Mouse (Mus musculus): ENCODE measurements around the gene Acot8.

The Acot8 gene

DNA sequence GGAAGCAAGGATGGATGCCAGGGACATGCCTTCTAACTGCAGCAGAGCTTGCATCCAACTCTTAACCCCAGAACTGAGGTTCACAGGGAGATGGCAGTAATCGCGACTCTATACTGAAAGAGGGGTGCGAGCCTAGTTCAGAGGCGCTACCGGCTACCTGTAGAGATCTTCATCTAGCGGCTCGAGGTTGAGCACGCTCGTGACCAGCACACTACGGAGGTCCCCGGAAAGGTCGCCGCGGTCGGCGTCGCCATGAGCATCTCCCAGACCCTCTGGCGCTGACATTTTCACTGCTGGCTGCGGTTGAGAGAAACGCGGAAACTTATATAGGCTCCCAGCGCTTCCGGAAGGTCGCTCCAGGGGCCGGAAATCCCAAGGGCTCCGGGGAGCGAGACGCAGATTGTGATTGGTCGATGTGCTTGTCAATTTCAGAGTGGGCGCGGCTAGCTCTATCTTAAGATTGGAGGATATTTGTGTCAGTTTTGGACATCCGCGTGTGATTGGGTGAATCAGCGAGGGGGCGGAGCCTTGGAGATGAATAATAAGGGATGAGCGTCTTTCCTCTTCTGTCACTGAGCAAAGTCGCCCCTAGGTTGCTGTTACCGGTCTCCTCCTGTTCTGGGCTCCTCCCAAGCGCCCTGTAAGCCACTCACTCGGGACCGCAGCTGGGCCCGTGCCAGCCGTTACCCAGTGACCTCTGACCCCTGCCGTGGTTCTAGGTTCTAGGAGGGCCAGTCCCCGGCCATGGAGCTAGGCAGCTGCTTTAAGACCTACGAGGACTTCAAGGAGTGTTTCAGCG, at the start of gene Acot8, which contains the start of gene Zswim3:
TSS of gene Acot8 (minus strand) at position 350 of the 799 bp plus-strand sequence.
TSS of gene Zswim3 (plus strand) at position 566 of the 799 bp plus-strand sequence.
- peak; percentile 99 for DNase-seq (ENCODE audit: low spot score)

GRCm38 (mm10) chr2:164850061-164850460, 45.4 kb upstream of the Acot8 start:
- DNase-seq (ENCODE audit: low spot score) = no peak

GRCm38 (mm10) chr2:164845782-164846181, 41.1 kb upstream of the Acot8 start:
- no peak for DNase-seq (ENCODE audit: low spot score)

DNA sequence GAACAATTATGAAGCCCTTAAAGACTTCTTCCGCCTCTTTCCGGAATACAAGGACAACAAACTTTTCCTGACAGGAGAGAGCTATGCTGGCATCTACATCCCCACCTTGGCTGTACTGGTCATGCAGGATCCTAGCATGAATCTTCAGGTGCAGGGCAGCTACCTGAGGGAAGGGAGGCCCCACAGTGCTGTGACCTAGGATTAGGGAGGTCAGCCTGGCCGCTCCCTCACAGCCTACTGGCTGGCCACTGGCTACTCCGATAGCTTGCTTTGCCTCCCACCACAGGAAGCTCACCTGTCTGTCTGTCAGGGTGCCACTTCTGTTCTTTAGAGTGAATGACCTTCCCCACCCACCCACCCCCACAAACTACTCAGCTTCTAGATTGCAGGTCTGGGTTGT, 30.5 kb upstream of the Acot8 start:
- DNase-seq (ENCODE audit: low spot score) = no peak

- DNase-seq (ENCODE audit: low spot score) = no peak
Measured at GRCm38 (mm10) chr2:164834531-164834930, 29.8 kb upstream of the Acot8 start.

DNA sequence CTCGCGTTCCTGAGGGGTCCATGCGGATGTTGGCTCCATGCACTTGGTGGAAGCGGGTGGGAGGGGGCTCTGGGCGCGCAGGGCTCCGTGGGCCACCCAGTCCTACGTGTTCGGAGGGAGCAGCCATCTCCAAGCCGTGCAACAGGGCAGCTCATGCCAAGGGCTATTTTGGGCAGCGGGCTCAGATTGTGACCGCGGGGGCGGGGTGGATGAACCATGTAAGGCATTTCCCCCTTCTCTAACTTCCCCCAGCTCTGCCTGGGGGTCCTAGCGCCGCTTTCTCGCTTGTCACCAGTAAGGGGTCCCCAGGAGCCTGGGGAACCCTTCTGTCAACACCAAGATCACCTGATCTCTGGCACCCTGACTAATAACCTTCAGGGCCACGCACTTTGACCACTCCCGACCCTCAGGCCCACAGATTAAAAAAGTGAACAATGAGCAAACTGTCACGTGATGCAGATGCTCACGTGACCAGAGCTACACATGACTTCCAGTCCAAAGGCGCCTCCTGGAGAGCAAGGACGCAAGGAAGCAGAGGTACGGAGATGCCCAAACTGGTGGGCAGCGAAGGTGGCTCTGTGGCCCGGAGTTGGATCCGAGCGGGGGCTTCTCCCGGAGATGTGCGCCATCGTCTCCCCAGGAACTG, 28.8 kb upstream of the Acot8 start, which contains the start of gene Neurl2:
TSS of gene Neurl2 (minus strand) at position 143 of the 646 bp plus-strand sequence.
- peak; percentile 93 for DNase-seq (ENCODE audit: low spot score)

- DNase-seq (ENCODE audit: low spot score) = peak; percentile 85
Measured at GRCm38 (mm10) chr2:164832748-164833301, 28.1 kb upstream of the Acot8 start, which contains the start of gene Ctsa. Gene Ctsa, plus strand, starts transcription at chr2:164832873.

DNA sequence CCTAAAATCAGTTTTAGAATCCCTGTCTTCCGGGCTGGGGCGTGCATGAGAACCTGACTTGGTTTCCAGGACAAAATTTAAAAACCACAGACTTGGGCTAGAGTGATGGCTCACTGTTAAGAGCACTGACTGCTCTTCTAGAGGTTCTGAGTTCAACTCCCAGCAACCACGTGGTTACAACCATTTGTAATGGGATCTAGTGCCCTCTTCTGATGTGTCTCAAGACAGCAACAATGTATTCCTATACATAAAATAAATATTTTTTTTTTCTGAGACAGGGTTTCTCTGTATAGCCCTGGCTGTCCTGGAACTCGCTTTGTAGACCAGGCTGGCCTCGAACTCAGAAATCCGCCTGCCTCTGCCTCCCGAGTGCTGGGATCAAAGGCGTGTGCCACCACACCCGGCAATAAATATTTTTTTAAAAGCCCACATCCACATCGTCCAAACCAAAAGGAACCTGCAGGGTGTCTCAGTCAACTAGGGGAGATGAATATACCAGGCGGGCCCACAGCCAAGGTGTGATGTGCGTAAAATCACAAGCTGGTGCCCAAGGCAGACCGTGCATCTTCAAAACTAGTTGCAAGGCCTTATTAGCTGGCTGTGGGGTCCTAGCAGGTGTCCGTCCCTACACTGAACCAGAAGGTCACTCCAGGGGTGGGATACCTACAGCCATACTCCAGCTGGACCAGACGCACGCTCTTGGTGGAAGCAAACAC, 27.5 kb upstream of the Acot8 start:
- DNase-seq (ENCODE audit: low spot score) = no peak

DNA sequence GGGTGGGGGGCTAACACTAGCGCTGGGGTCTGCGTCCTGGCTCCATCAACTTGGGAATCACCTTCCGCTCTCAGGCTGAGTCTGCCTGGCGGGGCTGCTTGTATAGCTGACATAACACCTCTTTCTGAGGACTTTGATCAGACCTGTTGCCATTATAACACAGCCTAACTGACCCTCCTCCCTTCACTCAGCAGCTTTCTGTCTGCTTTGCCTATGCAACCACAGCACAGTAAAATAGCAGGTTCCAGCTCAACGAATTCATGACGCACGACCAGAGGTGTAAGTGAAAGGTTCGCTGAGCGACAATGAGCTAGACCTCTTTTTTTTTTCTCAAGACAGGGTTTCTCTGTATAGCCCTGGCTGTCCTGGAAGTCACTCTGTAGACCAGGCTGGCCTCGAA, 26.3 kb upstream of the Acot8 start:
- DNase-seq (ENCODE audit: low spot score) = no peak

GRCm38 (mm10) chr2:164829090-164829489, 24.4 kb upstream of the Acot8 start:
- DNase-seq (ENCODE audit: low spot score) = no peak

DNA sequence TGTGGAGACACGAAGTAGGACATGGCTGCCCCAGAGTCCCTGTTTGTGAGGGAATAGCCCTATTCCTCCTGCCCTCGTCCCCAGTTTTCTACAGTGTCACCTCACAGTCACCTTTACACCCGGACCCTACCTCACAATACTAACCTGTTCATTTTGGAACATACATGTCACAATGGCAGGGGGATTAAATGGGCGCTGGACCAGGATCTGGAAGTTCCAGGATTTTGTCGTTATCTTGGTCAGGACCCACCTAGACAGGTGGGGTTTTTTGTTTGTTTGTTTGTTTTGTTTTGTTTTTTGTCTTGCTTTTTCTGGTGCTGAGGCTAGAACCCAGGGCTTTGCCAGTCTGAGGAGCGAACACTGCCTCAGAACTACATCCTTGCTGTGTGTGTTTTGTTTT, 23.8 kb upstream of the Acot8 start, which contains the start of gene Spata25:
TSS of gene Spata25 (minus strand) at position 101 of the 400 bp plus-strand sequence.
- DNase-seq (ENCODE audit: low spot score) = no peak

DNA sequence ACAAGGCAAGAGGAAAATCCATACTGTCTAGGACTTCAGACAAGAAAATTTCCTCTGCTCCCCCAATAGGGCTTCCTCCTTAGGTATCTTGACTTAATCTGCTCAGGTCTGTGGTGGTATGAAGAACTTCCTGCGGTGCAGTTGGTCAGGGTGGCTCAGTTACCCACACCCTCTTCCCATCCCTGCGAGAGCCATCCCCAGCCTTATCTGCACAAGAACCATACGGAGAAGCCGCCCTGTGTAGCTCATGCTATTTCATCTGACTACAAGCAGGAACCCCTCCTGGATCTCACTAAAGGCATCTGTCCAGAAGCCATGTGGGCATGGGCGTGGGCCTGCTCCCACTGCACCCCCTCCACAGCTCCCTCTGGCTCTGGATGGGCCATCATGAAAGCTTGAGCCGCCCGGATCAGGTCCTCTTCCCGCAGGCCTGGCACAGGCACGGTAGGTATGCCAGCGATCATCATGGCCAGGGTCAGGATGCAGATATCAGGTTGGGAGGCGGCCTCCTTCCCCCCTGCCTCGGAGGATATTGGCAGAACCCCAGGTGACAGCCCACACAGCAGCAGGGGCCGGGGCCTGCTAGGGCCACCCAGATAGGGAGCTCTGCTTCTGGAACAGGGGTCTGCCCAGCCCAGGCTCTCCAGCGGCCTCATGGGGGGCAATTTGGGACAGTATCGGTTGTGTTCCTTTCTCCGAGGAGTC, 22.6 kb upstream of the Acot8 start:
- DNase-seq (ENCODE audit: low spot score) = no peak

GRCm38 (mm10) chr2:164825521-164825920, 20.8 kb upstream of the Acot8 start:
- no peak for DNase-seq (ENCODE audit: low spot score)

DNA sequence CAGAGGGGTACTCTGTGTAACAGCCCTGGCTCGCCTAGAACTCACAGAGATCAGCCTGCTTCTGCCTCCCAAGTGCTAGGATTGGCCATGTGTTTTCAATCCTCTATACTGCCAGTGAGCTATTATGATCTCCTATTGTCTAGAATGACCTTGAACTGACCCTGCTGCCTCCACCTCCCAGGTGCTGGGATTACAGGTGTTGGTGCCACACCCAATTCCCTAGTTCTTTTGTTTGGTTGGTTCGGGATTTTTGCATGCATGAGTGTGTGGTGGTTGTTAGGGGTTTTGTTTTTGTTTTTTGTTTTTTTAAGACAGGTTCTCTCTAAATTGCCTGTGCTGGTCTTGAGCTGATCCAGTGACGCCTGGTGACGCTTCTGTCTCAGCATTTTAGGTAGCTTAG, 19.3 kb upstream of the Acot8 start:
- no peak for DNase-seq (ENCODE audit: low spot score)

GRCm38 (mm10) chr2:164823181-164823585, 18.5 kb upstream of the Acot8 start:
- DNase-seq (ENCODE audit: low spot score) = peak; percentile 18

DNA sequence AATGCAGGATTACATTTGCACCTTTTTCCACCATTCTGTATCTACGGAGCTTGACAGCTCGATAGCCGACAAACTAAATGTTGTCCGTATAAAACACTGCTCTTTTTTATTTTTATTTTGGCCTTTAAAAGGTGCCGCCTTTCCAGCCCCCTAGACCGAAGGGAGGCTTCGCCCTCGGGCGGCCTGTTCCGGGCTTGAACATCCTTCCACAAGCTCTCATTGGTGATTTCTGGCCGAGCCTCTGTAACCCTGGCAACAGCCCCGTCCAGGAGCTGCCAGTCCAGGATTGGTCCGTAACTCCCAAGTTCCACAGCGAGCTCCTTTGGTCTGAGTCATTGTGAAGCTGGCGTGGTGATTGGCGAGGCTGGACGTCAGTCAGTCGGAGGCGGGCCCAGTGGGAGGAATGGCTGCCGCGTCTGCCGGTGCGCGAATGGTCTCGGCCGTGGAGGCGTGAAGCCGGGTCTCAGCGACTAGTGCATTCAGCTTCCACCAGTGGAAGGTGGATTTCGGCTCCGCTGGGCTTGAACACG, 18.0 kb upstream of the Acot8 start, which contains the start of gene Zswim1:
TSS of gene Zswim1 (plus strand) at position 51 of the 530 bp plus-strand sequence.
- DNase-seq (ENCODE audit: low spot score) = peak; percentile 100

- no peak for DNase-seq (ENCODE audit: low spot score)
Measured at GRCm38 (mm10) chr2:164821060-164821459, 16.4 kb upstream of the Acot8 start.

DNA sequence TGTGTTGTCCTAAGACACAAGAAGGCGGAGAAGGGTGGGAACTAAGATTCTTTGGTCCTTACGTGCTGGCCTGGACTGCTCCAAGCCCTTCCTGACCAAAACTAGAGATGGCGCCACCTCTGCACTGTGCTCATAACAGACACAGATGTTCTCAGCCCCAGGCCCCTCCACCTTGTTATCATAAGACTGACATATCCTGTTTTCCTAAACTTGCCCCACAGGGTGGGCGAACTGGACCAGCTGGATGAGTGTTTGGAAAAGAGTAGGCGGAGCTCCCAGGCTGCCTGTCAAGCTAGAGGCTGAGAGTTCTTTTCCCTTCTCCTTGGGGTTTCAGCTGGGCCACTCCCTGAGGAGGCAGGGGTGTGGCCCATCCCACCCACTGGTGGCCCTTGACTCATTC, 13.0 kb upstream of the Acot8 start:
- DNase-seq (ENCODE audit: low spot score) = no peak

DNA sequence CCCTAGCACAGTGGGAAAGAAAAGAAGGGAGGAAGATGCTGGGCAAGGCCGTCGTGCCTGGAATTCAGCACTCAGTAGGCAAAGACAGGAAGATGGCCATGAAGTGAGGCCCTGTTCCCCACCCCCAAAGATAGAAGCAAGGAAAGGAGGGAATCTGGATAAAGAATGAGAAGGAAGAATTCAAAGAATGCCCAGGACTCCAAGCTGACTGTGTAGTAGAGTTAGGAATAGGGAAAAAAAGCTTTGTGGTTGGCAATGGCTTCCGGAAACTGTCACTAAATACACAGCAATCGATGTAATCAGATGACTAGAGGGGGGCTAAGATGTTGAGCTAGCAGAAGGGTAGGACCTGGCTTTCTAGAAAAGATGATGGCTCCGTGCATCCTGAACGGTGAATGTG, 12.5 kb upstream of the Acot8 start:
- DNase-seq (ENCODE audit: low spot score) = no peak

GRCm38 (mm10) chr2:164815821-164816220, 11.1 kb upstream of the Acot8 start:
- no peak for DNase-seq (ENCODE audit: low spot score)

DNA sequence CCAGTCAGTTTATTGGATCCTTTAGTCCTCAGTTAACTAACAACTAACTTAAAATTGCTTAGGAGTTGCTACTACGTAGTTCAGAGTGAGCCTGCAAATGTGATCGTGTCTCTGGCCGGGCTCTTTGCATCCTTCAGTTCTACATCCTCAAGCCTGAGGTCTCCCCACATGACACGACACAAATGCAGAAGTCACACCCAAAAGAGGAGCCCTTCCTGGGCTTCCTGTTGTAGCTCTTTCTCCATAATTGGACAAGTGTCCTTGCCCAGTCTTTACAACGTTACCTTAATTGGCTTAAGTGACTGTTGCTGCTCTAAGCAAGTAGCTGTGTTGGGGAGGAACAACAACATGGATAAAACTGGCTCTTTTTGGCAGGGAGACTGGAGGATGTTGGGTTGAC, 10.7 kb upstream of the Acot8 start:
- no peak for DNase-seq (ENCODE audit: low spot score)
